Mouse (Mus musculus) neural tube, embryonic 12.5 days (tissue): ENCODE results near the gene Vwa5b2. TPM values are rescaled to one million over a fixed set of nuclear protein-coding genes. Genes with fewer than 3 reads are reported as not detected.

Source experiments
- ATAC-seq: fragments of 200-750 bp; cut with Nextera tagmentation; 2 replicates; pipeline ENCODE4 v1.8.0; 2017; ENCODE audit warnings: low read depth, mild to moderate bottlenecking, moderate TSS enrichment, moderate library complexity; ENCODE audit not compliant: low FRiP score
- H3K27ac ChIP-seq: fragments of 300-500 bp; sonication (generic); 2 replicates; pipeline ENCODE4 v1.5.1; 2016
- H3K27me3 ChIP-seq: fragments of 300-500 bp; sonication (generic); replicated peaks from 2 replicates; pipeline ENCODE4 v1.6.1; 2016; ENCODE audit warnings: mild to moderate bottlenecking
- H3K36me3 ChIP-seq: fragments of 300-500 bp; sonication (generic); 2 replicates; pipeline ENCODE4 v1.6.1; 2016; ENCODE audit warnings: mild to moderate bottlenecking
- H3K4me1 ChIP-seq: fragments of 300-500 bp; sonication (generic); 2 replicates; pipeline ENCODE4 v1.6.1; 2016
- H3K4me2 ChIP-seq: fragments of 300-500 bp; sonication (generic); replicated peaks from 2 replicates; pipeline ENCODE4 v1.6.1; 2016; ENCODE audit warnings: mild to moderate bottlenecking
- H3K4me3 ChIP-seq: fragments of 300-500 bp; sonication (generic); 2 replicates; pipeline ENCODE4 v1.5.1; 2016
- H3K9ac ChIP-seq: fragments of 300-500 bp; sonication (generic); 2 replicates; pipeline ENCODE4 v1.6.1; 2016; ENCODE audit warnings: mild to moderate bottlenecking
- H3K9me3 ChIP-seq: fragments of 300-500 bp; sonication (generic); 2 replicates; pipeline ENCODE4 v1.6.1; 2016; ENCODE audit warnings: mild to moderate bottlenecking
- WGBS: fragments of 180-500 bp; shearing (Covaris S2); methylation state at CpG from one replicate; pipeline ENCODE4 v1.1.7; 2016; 5-methylcytosine and 5-hydroxymethylcytosine counted together
- polyA plus RNA-seq: library from polyadenylated mRNA; unstranded; fragments of >200 nt; fragmentation: Nextera tagmentation; extraction: Ambion mirVana; gene quantifications from 2 replicates; pipeline ENCODE4 v1.2.1, GENCODE M21; 2016

Gene Vwa5b2
- polyA plus RNA-seq, result 12.7 and 14.0 TPM in 2 replicates

DNA sequence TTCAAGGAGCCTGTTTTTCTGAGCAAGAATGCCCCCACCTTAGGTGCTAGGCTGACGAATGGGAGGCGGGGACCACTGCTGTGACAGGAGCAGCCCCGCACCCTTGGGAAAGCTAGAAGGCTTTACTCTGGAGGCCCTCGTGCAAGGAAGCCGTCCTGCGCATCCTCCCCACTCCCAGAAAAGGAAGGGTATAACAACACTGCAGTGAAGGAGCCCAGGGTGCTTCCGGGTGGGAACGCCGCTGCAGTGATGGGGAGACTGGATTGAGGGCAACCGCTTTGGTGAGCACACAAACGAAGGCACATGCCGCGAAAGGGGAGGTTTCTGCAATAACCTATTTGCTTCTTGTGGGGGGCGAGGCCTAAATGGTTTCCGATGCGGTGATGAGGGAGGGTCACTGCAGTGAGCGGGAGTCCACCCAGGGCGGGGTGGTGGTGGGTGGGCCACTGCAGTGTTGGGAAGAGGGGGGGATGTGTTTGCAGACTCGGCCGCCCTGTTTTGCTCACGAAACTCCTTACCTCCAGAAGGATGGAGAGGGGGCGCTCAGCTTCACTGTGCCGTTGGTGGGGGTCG, at the start of gene Vwa5b2:
Gene Vwa5b2 (plus strand): TSS at position 106 of the 573 bp plus-strand sequence.
- peak; percentile 74 for ATAC-seq
- WGBS, result under 1% methylated on average over 24 of the region's 24 CpGs
- Histone ChIP-seq H3K27me3 (peaks cover 58% of the 10 kb centered on the region), H3K4me3 (peak within 1 kb of the TSS; percentile 49), H3K9me3 (no peaks in the 10 kb centered on the region), H3K36me3 (no peaks in the 10 kb centered on the region), H3K4me2 (peak within 1 kb of the TSS; percentile 92), H3K9ac (peak within 1 kb of the TSS; percentile 59), H3K4me1 (peaks cover 21% of the 10 kb centered on the region), H3K27ac (no peak within 1 kb of the TSS)

DNA sequence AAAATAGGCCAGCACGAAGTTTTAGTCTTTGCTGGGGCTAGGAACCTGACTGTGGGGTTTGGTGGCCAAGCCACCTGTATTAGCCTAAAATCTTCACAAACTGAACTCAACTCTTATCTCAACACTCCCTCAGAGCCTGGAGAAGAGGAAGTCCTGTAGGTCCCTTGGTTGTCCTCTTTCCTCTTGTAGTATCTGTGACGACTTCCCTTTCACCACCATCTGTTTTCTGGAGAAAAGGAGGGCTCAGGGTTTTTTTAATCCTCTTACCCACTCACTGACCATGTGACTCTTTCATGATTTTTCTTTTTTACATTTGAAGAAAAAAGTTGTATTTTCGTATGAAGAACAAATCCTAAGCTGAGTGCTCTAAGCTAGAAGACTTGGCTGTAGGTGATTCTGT, 49.6 kb upstream of the Vwa5b2 start:
- 78% methylated on average over 3 of the region's 3 CpGs for WGBS
- H3K27me3 ChIP-seq, result no peaks in the 10 kb centered on the region
- H3K36me3 ChIP-seq, result peaks cover 65% of the 10 kb centered on the region

DNA sequence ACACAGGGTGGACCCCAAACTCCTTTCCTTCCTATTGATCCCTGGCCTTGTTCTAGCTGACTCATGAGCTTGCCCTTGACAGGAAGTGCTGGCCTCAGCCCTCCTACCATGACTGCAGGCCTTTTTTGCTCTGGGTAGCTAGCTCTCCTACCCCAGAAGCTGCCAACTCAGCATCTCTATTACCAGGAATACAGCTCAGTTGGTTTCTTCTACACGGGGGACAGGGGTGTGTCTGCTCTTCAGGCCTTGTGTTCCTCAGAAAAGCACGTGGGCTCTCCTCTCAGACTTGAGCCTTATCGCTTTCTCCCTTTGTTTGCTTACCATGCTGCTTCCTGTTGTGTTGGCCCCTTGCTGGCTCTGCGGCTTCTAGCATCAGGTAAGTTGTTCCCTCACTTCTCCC, 48.8 kb upstream of the Vwa5b2 start:
- Histone ChIP-seq H3K9me3 (no peaks in the 10 kb centered on the region), H3K9ac (no peak overlapping the region), H3K4me1 (peaks cover 28% of the 10 kb centered on the region), H3K27me3 (no peaks in the 10 kb centered on the region), H3K4me3 (no peak overlapping the region), H3K36me3 (peaks cover 72% of the 10 kb centered on the region), H3K27ac (no peak overlapping the region), H3K4me2 (no peak overlapping the region)
- 91% methylated on average over 4 of the region's 4 CpGs for WGBS
- no peak for ATAC-seq

More for the DNA sequence above, 49.6 kb upstream of the Vwa5b2 start:
- no peaks in the 10 kb centered on the region for H3K9me3 ChIP-seq
- peaks cover 28% of the 10 kb centered on the region for H3K4me1 ChIP-seq
- H3K4me2 ChIP-seq, result no peak overlapping the region
- ATAC-seq, result no peak
- H3K9ac ChIP-seq, result no peak overlapping the region
- no peak overlapping the region for H3K27ac ChIP-seq
- no peak overlapping the region for H3K4me3 ChIP-seq

DNA sequence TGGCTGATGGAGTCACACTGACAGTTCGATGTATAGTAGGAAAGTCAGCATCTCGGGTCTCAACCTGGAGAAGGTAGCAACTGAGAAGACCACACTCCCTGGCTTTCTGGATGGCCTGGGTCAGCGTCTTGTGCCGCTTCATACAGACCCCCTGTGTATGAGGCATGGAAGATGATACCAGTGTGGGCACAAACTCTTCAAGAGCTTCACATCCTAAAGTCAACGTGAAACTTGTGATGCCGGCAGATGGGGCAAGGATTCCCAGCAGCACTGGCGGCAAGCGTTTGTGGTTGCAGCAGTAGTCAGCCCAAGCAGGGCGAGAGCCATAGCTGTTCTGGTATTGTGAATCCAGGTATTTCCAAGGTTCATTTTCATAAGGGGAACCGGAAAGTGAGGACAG, 43.6 kb upstream of the Vwa5b2 start:
- H3K4me3 ChIP-seq, result no peak overlapping the region
- ATAC-seq, result no peak

DNA sequence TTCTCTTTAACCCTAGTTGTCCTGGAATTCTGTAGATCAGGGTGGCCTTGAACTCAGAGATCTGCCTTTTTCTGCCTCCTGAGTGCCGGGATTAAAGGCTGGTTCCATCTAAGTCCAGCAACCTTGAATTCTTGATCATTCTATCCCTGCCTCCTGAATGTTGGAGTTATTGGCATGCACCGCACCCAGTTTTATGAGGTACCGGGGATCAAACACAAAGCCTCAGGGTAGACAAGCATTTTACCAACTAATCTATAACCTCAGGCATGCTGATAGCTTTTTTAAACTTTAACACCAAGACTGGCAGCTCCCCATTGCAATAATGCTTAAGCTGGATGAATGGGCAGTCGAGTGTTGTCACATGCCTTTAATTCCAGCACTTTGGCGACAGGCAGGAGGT, 41.8 kb upstream of the Vwa5b2 start:
- Histone ChIP-seq H3K9me3 (no peaks in the 10 kb centered on the region), H3K27me3 (no peaks in the 10 kb centered on the region), H3K36me3 (peaks cover 55% of the 10 kb centered on the region), H3K4me3 (peak overlapping the region; percentile 74; the same call in 1 of the 2 replicates), H3K4me2 (peak overlapping the region; percentile 92), H3K9ac (0 out of 2 replicates have a peak overlapping the region, but pooled peaks have one; percentile 3), H3K27ac (no peak overlapping the region), H3K4me1 (peaks cover 17% of the 10 kb centered on the region)
- no peak for ATAC-seq
- WGBS, result 61% methylated on average over 5 of the region's 5 CpGs

More for the DNA sequence above, 43.6 kb upstream of the Vwa5b2 start:
- no peaks in the 10 kb centered on the region for H3K9me3 ChIP-seq
- no peak overlapping the region for H3K9ac ChIP-seq
- no peaks in the 10 kb centered on the region for H3K27me3 ChIP-seq
- WGBS, result 94% methylated on average over 10 of the region's 10 CpGs
- no peak overlapping the region for H3K27ac ChIP-seq
- H3K4me1 ChIP-seq, result peaks cover 17% of the 10 kb centered on the region
- no peak overlapping the region for H3K4me2 ChIP-seq
- H3K36me3 ChIP-seq, result peaks cover 56% of the 10 kb centered on the region

DNA sequence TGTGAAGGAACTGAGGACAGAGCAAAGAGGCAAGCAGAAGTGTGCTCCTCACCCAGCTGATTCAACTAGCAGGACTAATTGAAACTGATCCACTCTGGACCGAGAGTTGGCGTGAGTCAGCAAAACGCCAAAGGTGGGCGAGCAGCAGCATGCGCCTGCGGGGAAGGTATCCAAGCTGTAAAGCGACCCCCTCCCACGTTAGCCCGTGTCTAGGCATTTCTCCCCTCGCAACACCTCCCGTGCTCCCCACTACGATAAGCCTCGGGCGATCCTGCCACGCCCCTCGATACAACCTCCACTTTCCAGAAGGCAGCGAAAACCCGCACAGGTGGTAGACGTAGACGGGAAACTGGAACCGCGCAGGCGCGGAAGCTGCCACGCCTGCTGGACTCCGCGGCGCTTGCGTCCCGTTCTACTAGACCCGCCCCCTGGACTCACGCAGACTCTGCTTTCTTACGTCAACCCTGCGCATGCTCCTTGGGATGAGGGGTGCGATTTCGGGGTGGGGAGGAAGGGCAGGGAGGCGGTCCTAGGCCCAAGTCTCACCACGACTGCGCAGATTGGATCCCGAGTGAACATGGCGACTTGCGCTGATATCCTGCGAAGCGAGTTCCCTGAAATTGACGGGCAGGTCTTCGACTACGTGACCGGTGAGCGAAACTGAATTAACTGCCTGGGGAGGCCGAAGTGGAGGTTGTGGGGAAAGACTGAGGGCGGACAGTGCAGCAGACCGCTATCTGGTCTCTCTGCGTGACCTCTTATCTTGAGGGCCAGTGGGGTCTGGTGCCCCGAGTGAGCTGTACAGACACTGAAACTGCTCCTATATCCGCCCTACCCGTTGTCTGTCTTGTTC, 40.9 kb upstream of the Vwa5b2 start, which contains the start of gene Abcf3:
Gene Abcf3 (plus strand): TSS at position 482 of the 853 bp plus-strand sequence.
- H3K9me3 ChIP-seq, result no peaks in the 10 kb centered on the region
- H3K27me3 ChIP-seq, result no peaks in the 10 kb centered on the region
- peak within 1 kb of the TSS; percentile 74 for H3K4me3 ChIP-seq
- ATAC-seq, result peak; percentile 98
- peak within 1 kb of the TSS; percentile 92 for H3K4me2 ChIP-seq
- under 1% methylated on average over 56 of the region's 56 CpGs for WGBS
- H3K4me1 ChIP-seq, result peaks cover 17% of the 10 kb centered on the region
- peaks cover 56% of the 10 kb centered on the region for H3K36me3 ChIP-seq
- no peak within 1 kb of the TSS for H3K27ac ChIP-seq
- H3K9ac ChIP-seq, result peak within 1 kb of the TSS; percentile 82

DNA sequence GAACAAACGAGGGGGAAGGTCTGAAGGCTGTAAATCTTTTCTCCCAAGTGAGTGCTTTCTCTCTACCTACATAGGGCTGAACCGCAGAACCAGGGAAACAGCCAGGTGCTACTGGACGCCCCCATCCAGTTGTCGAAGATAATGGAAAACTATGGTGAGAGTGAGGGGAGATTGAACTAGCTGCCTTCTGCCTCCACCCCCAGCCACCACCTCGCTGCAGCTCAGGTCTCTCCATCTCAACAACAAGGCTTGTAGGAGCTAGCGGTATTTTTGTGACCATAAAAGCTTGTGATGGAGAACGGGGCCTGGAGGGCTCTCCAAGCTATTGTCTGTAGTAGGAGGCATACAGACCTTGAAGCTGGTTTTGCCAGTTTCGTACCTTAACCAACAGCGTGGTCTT, 40.1 kb upstream of the Vwa5b2 start:
- H3K4me1 ChIP-seq, result peaks cover 17% of the 10 kb centered on the region
- no peak overlapping the region for H3K27ac ChIP-seq
- H3K27me3 ChIP-seq, result no peaks in the 10 kb centered on the region
- peak overlapping the region; percentile 82 for H3K9ac ChIP-seq
- peak overlapping the region; percentile 92 for H3K4me2 ChIP-seq
- ATAC-seq, result no peak
- peak overlapping the region; percentile 74 for H3K4me3 ChIP-seq
- 48% methylated on average over 9 of the region's 9 CpGs for WGBS
- peaks cover 57% of the 10 kb centered on the region for H3K36me3 ChIP-seq
- H3K9me3 ChIP-seq, result no peaks in the 10 kb centered on the region

DNA sequence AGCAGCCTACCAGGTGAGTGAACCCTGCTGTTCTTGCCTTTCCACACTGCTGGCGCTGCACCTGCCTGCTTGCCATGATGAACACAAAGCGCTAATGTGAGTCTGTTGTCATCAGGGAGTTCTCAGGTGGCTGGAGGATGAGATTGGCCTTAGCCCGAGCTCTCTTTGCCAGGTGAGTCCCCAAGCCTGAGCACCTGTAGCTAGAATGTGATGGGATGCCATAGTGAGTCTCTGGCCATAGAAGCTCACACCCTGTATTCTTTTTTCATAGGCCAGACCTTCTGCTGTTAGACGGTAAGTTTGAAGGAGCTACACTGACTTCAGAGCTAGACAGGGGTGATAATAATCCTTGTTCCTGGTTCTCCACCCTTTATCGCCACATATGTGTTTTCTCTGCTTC, 37.6 kb upstream of the Vwa5b2 start:
- H3K36me3 ChIP-seq, result peaks cover 50% of the 10 kb centered on the region
- no peak for ATAC-seq
- no peak overlapping the region for H3K9ac ChIP-seq
- no peaks in the 10 kb centered on the region for H3K27me3 ChIP-seq
- H3K4me3 ChIP-seq, result no peak overlapping the region
- H3K4me2 ChIP-seq, result no peak overlapping the region
- no peaks in the 10 kb centered on the region for H3K9me3 ChIP-seq
- H3K27ac ChIP-seq, result no peak overlapping the region
- H3K4me1 ChIP-seq, result peaks cover 17% of the 10 kb centered on the region
- WGBS, result 96% methylated on average over 5 of the region's 5 CpGs

DNA sequence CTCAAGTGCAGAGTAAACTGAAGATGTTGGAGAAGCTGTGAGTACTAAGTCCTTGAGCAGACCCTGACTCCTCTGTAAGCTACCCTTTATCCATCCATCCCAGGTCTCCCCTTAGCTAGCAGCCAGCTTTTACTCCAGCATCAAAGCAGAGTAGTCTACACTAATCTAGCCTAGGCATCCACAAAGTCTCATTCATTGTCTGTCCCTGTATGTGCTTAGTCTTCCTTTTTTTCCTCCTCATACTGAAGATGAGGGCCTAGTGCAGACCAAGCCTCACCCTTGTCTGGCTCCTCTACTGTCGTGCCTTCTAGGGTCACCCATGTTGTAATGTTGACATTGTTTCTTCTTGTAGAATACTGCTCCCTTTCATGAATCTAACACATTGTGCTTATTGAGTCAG, 36.7 kb upstream of the Vwa5b2 start:
- H3K27me3 ChIP-seq, result no peaks in the 10 kb centered on the region
- H3K4me1 ChIP-seq, result peaks cover 14% of the 10 kb centered on the region
- 87% methylated on average over 1 of the region's 1 CpGs for WGBS
- no peak overlapping the region for H3K4me3 ChIP-seq
- H3K4me2 ChIP-seq, result no peak overlapping the region
- H3K36me3 ChIP-seq, result peaks cover 54% of the 10 kb centered on the region
- H3K9ac ChIP-seq, result no peak overlapping the region
- no peaks in the 10 kb centered on the region for H3K9me3 ChIP-seq
- no peak for ATAC-seq
- no peak overlapping the region for H3K27ac ChIP-seq

DNA sequence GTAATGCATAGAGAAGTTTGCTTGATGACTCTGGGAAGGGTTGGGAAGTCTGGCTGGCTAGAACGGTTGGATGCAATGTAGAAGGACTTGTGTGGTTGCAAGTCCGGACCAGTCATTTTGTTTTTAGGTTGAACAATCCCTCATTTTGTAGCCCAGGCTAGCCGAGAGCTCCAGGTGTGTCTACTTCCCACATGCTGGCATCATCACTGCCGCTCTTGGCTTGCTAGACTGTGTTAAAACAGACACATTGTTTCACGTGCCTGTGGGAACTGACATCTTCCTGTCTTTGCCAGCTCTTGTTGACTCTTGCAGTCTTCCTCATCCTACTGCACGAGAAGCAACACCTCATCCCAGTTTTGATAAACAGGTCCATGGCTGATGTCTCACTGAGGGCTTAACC, 34.3 kb upstream of the Vwa5b2 start:
- no peaks in the 10 kb centered on the region for H3K9me3 ChIP-seq
- H3K4me1 ChIP-seq, result no peaks in the 10 kb centered on the region
- no peak overlapping the region for H3K4me2 ChIP-seq
- no peak overlapping the region for H3K4me3 ChIP-seq
- H3K27me3 ChIP-seq, result no peaks in the 10 kb centered on the region
- WGBS, result 92% methylated on average over 6 of the region's 6 CpGs
- no peak overlapping the region for H3K9ac ChIP-seq
- H3K36me3 ChIP-seq, result peaks cover 78% of the 10 kb centered on the region
- no peak overlapping the region for H3K27ac ChIP-seq
- no peak for ATAC-seq

DNA sequence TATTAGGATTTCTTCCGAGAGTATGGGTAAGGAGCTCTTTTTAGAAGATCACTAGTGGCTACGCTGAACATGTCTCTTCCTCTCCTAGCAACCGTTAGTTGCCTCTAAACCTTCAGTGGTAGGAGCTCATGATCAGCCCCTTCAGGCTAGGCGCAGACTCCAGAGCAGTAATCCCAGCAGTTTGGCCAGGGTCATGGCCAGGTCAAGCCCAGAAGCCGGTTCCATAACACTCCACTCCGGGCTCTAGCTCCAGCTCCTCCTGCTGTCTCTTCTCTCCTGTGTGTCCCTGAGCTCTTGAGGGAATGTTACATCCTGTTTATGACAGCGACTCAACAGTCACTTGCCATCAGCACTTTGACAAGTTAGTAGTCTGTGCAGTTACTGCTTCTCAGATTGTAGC, 31.9 kb upstream of the Vwa5b2 start:
- H3K27ac ChIP-seq, result no peak overlapping the region
- H3K4me3 ChIP-seq, result no peak overlapping the region
- H3K36me3 ChIP-seq, result peaks cover 79% of the 10 kb centered on the region
- no peaks in the 10 kb centered on the region for H3K4me1 ChIP-seq
- H3K9me3 ChIP-seq, result no peaks in the 10 kb centered on the region
- H3K9ac ChIP-seq, result no peak overlapping the region
- no peak overlapping the region for H3K4me2 ChIP-seq
- H3K27me3 ChIP-seq, result no peaks in the 10 kb centered on the region
- 72% methylated on average over 7 of the region's 7 CpGs for WGBS
- no peak for ATAC-seq

DNA sequence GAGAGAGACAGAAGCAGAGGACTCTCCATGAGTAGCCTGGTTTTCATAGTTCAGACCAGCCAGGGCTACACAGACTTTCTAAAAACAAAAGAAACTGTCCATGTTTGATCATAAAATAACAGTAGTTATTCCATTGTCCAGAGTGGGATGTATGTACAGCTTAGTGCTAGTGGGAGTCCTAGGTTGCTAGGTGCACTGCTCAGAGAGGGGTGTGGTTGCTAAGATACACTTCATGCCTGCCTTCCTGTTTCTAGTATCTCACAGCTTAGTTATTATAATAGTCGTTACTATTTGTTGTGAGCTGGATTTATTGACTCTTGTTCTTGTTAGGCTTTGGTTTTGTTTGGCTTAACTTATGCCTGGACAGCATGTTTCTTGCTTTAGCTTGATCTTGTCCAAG, 24.2 kb upstream of the Vwa5b2 start:
- no peak for ATAC-seq
- no peaks in the 10 kb centered on the region for H3K27me3 ChIP-seq
- peaks cover 31% of the 10 kb centered on the region for H3K36me3 ChIP-seq
- H3K4me2 ChIP-seq, result no peak overlapping the region
- H3K4me3 ChIP-seq, result no peak overlapping the region
- no peaks in the 10 kb centered on the region for H3K9me3 ChIP-seq
- no peak overlapping the region for H3K9ac ChIP-seq
- 68% methylated on average over 1 of the region's 1 CpGs for WGBS
- H3K27ac ChIP-seq, result no peak overlapping the region
- H3K4me1 ChIP-seq, result no peaks in the 10 kb centered on the region
